Mouse (Mus musculus) A20 (cell line): ENCODE data around the gene Tpsb2.
A peak's percentile ranks its signal among the peaks of the same experiment; 100 is the strongest.

ENCODE experiments used
- DNase-seq: peaks from one replicate; pipeline ENCODE4 v3.0.0-alpha.2; 2011; ENCODE audit warnings: low read depth, low spot score

The Tpsb2 gene

DNA sequence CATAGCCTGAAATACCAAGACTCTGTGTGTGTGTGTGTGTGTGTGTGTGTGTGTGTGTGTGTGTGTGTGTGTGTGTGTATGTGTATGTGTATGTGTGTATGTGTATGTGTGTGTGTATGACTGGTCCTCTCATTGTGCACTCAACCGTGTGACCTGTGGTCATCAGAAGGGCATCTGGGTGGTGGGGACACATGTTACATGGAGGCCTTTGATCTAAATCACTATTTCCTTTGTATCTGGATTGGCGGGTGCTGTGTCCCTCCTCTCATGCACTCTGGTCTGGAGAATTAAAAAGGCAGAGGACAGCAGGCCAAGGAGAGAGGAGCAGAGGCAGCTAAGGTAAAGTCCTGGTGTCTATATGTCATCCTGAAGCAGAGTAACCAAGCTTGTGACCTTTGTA is at the start of gene Tpsb2:
Tpsb2 (plus strand) TSS at position 301 of the 400 bp plus-strand sequence.
- DNase-seq, result no peak

DNA sequence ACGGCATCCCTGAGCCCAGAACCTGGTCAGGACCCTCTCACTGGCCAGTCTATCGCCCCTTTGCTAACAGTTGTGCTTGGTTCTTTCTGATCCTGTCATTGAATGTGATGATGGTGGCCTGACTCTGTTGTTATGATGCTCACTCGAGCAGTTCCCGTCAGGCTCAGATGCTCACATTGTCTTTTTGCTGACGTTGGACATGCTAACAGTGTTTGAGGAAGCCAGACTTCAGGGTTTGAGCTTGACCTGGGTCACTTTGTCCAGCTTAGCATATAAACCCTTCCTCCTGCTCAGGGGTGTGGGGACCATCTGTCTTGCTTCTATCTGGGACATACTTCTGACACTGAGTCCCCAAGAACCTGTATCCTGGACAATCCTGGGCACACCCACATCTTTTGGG is 47.8 kb upstream of the Tpsb2 start, which contains the start of gene Prss29:
Prss29 (plus strand) TSS at position 301 of the 400 bp plus-strand sequence.
- DNase-seq, result no peak

DNA sequence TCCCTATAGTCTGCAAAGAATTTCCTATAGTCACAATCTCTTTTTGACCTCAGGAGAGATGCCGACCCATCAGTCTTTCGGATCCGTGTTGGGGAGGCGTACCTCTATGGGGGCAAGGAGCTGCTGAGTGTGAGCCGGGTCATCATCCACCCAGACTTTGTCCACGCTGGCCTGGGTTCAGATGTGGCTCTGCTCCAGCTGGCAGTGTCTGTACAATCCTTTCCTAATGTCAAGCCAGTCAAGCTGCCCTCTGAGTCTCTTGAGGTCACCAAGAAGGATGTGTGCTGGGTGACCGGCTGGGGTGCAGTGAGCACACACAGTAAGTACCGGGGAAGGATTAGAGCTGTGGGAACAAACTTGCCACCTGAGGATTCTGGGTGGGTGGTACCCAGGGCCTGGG is 45.3 kb upstream of the Tpsb2 start:
- no peak for DNase-seq

DNA sequence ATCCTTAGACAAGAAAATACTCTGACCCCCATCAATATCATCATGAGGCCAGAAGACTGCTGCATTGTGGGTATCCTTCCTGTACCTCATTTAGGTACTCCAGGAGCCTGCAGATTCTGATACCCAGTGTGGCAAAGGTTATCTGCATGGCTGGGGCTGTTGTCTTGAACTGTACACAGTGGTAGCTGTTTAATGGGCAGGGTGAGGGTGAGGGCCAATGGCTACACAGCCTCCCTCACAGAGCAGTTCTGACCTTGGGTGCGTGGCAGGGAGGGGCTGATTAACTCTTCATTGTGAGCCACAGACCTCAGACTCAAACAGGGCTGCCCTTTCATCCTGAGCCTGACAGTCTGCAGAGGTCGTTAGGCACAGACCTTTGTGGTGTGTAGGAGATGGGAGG is 43.2 kb upstream of the Tpsb2 start:
- no peak for DNase-seq

DNA sequence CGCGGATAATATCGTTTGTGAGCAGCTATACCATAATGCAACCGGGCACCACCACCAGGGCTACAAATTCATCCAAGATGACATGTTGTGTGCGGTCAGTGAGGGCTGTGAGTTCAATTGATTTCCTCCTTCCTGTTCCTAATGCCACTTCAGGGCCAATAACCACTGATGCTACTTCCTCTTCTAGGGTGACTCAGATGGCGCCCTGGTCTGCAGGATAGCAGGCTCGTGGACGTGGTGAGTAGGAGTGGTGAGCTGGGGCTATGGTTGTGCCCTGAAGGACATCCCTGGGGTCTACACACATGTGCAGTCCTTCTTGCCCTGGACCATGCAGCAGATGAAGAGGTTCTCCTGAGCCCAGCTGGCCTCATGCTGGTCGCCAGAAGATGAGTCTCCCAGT is 33.8 kb upstream of the Tpsb2 start:
- no peak for DNase-seq

DNA sequence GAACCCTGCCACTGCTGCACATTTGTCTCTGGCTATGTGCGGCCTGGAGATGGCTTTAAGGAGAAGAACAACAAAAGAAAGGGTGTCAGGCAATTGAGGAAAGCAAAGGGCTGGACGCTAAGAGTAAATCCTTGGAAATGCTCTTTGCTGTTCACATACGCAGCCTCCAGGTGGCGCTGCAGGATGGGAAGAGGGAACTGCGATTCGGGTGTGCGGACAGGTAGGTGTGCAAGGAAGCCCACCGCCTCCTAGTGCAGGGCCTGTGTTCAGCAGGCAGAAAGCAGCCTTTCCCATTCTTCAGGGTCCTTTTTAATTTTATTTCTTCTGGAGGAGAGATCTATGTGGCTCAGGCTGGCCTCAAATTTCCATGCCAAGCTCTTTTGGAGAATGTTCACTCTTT is 32.2 kb upstream of the Tpsb2 start:
- DNase-seq, result peak; percentile 62

DNA sequence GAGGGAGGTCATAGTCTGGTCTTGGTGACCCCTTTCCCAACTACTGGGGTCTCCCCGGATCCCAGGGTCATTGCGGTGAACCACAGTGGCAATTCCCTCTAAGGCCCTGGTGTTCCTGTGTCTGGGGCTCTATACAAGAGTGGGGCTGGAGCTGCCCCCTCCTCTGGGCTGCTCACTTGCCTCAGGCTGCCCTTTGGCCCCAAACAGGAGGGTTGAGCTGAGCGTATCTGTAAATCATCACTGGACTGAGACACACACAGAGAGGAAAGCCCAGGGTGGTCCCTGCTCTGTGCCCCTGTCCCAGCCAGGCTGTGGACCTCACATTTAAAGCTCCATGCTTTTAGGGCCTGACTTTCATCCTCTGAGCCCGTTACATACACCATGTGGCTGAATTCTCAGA is 27.9 kb upstream of the Tpsb2 start:
- no peak for DNase-seq

DNA sequence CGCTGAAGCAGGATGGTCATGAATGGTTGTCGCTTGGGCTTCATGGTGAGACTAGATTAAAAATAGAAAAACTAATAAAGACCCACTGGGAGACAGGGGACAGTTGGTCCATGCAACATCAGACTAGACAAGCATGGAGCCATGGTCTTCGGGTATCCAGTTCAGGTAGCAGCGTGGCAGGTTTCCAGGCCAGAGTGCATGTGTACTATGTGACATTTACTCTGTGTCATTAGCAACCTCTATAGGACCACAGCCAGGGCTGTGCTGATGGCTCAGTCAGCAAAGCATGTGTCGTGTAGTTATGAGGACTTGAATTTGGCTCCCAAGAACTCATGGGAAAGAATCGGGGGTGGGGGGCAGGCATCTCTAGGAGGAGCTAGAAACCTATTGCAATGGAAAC is 26.1 kb upstream of the Tpsb2 start:
- DNase-seq, result no peak

DNA sequence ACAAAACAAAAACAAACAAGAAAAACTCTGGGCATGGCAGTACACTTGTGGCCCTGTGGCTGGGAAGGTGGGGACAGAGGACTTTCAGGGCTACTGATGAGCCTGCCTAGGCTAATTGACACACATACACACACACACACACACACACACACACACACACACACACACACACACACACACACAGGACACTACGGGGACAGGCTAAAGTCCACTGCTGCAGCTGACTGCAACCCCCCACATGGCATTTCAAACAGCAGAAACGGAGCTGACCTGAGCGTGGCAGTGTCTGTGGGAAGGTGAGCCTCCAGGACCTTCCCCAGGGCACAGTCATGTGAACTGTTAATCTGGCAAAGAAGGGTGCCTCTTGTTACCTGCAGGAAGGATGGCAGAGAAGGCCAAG is 24.6 kb upstream of the Tpsb2 start:
- no peak for DNase-seq

DNA sequence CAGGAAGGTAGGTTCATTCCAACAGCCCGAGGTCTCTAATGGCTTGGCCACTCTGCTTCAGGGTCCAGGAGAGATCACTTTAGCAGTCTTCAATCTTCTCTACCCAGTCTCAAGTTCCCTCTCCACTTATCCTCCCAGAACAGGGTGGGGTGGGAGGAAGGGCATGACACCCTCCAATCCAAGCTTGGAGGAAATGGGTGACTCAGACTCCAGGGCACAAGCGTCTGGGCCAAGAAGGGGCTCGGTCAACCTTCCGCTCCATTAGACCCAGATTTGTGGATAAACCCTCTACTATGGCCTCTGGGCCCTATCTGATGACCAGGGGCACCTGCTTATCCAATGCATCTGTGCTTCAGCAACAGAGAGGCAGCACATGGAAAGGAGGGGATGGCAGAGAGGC is 20.6 kb upstream of the Tpsb2 start, which contains the start of gene Tpsab1:
Tpsab1 (minus strand) TSS at position 101 of the 400 bp plus-strand sequence.
- DNase-seq, result no peak

DNA sequence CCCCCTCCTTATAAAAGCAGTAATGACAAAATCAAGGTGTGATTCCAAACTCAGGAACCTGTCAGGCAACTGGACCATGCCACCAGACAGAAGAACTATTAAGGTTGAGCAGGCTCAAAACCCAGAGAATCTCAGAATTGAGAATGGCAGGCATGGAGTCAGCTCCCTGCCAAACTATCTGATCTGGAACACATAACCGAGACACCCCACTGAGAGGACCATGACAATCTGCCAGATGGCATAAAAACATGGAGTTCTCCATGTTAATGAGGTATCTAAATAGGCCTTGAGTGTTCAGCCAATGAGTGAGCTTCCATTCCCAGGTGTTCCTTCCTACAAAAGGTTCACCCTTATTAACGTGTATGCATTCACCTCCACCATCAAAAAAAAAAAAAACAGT is 4.8 kb upstream of the Tpsb2 start:
- no peak for DNase-seq

DNA sequence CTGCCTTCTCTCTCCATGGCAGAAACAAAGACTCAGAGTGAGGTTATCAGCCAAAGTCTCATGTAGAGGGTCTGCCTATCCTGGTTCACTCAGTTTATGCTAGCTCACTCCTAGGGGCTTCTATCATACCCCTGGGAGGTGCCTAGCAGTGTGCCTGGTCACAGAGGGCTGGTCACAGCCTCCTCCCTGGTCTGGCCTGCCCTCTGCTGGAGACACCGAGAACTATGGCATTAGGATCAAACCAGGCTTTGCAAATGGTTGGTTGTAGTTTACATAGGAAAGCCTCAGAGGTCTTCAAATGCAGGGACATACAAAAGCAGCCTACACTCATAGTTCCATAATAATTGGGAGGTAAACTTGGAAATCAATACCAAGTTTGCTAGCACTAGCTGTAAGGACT is 2.4 kb upstream of the Tpsb2 start:
- DNase-seq, result peak; percentile 59

DNA sequence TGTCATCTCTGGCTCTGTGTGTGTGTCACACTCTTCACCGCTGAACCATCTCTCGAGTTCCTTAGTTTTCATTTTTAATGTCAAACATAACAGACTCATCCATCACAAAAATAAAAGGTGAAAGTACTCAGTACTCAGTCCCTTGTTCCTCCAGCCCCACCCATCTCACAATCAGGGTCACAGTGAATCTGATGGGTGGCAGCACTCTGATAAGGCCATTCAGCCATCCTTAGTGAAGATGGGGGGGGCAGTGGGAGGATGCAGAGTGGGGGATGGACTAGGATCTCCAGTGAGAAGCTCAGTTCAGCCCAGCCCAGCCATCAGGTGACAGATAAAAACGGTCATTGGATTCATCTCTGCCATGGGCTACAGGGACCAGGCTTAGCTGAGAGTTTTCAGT is 2.9 kb downstream of the Tpsb2 start, which contains the start of gene Tpsg1:
Tpsg1 (plus strand) TSS at position 301 of the 400 bp plus-strand sequence.
- DNase-seq, result no peak

DNA sequence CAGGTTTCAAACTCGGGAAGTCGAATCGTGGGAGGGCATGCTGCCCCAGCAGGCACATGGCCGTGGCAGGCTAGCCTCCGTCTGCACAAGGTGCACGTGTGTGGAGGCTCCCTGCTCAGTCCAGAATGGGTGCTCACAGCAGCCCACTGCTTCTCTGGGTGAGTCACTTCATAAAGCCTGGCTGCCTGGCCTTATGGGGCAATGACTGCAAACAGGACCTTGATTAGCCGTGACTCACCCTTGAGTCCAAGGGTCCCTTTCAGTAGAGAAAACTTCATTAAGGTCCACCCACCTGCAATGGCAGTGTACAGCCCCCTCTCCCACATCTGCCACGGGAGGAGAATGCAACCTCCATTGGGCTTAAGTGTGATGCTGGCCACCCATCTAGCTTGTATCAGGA is 6.4 kb downstream of the Tpsb2 start:
- DNase-seq, result no peak

DNA sequence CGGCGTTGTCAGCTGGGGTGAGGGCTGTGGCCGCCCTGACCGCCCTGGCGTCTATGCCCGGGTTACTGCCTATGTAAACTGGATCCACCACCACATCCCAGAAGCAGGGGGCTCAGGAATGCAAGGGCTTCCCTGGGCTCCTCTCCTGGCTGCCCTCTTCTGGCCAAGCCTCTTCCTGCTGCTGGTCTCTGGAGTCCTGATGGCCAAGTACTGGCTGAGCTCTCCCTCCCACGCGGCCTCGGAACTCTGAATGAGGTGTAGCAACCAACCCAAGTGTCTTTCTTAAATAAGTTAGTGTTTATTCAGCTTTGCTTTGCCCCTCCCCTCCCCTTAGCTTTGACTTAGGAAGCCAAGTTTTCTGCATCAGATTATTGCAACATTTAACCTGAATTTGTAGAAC is 7.9 kb downstream of the Tpsb2 start:
- no peak for DNase-seq

DNA sequence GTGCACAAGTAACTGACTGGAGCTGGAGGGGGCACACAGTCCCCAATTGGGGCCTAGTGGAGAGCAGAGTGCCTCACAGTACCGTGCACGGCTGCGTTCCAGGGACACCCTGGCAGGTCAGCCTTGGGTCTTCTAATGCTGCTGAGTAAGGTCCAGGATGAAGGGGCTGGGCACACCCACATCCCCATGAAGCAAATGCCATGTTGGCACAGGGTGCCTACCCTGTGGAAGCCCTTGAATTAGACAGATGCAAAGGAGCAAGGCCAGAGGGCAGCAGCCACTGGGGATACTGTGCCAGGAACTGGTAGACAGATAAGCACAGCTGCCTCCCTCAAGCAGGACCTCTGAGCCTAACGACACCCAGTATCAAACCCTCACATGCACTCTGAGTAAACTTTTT is 28.4 kb downstream of the Tpsb2 start:
- DNase-seq, result no peak

DNA sequence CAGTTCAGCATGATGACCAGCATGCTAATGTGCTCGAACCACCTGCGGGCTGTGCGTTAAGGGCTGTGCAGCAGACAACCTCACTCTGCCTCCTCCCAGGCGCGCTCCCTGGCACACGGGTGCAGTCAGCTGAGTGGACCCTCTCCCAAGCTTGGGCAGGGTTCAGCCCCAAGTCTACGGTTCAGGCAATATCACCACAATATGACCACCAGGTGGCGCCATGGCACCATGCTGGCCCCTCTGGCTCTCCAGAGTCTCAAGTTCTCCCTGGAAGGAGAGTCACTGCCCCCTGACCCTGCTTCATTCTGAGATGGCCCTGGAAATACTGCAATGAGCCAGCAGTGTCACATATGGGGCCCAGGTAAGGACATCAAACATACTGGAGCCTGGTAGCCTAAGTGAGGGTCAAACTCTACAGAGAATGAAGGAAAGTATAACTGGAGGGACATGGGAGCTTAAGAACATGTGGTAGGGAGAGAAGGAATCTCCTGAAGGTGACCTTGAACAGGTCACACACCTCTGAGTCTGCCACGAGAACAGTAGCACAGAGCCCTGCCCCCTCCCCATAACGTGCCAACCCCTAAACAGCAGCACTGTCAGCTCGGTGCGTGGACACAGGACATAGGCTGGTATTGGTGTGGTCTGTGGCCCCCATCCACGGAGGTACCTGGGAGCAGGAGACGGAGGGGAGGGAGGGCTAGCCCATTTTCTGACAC is 31.9 kb downstream of the Tpsb2 start:
- peak; percentile 72 for DNase-seq

DNA sequence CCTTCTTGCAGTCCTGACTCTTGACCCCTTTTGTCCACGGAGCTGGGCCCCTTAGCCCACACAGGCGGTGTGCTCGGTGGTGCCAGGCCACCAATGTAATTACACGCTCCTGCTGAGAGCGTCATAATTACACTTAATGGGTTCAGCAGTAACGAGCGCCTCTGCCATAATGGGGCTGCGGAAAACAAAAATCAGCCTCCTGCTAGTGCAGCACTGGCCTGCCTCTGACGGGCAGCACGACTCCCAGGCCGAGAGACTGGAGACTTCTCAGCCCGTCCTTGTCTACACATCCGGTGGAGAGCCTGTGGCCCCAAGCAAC is 32.4 kb downstream of the Tpsb2 start:
- no peak for DNase-seq

DNA sequence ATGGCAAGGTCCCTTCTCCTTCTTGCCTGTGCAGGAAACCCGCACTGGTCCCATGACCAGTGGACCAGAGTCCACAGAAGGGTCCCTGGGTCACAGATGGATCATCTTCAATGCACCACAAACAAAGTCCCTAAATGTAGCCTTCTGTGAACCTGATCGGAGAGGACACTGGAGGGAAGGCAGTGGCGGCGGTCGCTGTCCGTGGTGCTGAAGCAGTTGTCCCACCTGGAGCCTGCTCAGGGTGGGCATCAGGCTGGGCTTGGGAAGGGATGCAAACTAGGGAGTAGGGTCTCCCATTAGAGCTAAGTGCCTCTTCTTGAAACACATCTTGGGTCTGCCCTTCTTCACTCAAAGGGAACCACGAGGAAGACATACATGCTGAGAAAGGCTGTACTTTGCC is 34.3 kb downstream of the Tpsb2 start:
- DNase-seq, result peak; percentile 29

DNA sequence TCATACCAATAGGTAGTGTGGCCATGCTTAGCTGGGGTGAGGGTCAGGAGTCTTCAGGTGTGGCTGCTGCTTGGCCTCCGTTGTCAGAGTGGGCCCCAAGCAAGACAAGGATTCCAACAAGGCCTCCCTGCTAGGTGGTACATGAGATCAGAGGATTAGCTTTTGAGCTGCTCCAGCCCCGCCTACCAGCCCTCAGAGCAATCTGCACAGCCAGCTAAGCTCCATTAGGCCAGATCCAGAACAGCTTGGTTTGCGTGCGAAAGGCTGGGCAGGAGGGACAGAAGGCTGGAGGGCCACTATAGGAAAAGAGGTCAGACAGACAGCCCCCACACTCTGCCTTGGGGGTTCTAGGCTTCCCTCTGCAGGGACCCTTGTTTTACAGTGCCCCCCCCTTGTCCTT is 35.4 kb downstream of the Tpsb2 start:
- DNase-seq, result no peak

DNA sequence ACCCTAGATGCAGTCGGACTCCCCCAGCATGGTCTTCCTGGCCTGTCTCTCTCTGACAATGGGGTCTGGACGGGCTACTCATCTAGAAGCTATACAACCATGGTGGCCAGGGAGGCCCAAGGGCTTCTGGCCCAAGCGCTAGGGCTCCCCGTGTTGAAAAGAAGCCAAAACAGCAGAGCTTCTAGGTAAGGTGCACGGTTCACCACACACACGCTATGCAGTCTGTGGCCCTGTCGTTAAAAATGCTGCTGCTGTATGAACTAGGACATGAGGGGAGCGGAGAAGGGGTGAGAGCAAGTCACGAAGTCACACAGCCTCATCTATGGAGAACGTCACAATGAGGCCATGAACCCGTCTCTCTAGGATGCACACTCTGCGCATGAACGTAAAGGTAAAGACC is 36.1 kb downstream of the Tpsb2 start:
- no peak for DNase-seq

DNA sequence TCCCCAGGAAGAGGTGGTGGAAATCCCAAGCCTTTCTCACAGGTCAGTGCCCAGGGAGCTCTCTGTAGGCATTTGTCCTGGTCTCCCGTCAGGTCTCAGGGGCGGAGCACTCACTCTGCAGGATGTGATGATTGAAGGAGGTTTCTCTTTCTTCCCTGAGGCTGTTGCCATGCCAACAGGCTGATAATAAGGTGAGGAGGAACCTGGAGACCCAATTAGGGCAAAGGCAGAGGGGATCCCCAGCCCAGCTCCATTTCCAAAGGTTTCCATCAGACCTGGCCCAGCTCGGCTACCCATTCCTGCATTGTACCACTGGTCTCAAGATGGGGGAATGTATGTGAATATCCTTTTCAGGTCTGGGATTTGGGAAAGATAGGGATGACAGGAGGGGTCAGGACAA is 38.1 kb downstream of the Tpsb2 start:
- no peak for DNase-seq

DNA sequence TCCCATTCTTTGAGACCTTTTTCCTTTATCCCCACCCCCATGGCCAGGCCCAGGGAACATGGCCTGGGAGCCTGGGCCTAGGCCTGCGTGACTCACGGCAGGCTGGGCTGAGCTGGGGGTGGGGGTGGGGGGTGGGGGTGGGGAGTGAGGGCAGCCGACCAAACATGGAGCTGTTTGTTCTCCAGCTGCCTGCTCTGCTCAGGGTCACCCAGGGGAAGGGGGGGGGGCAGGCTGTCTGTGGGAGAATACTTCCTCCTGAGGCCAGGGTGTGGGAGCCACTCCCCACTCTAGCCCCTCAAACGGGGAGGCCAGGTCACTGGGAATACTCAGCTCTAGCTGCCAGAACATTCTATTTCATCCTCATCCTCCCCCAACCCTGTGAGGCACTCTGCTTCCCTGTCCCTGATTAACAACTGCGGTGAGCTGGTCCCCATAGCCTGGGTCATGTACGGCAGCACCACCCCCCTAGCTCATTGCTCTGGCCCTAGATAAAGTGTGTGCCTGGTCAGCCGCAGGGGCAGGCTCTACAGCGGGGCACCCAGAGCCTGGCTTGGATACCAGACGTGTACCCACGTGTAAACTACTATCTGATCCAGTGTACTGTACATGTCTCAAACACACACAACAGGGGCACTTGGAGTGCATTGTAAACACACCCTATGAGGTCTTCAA is 39.3 kb downstream of the Tpsb2 start:
- DNase-seq, result no peak
